Comparison of ENCODE assay signal across 9 mouse cellular contexts in the genomic region with DNA sequence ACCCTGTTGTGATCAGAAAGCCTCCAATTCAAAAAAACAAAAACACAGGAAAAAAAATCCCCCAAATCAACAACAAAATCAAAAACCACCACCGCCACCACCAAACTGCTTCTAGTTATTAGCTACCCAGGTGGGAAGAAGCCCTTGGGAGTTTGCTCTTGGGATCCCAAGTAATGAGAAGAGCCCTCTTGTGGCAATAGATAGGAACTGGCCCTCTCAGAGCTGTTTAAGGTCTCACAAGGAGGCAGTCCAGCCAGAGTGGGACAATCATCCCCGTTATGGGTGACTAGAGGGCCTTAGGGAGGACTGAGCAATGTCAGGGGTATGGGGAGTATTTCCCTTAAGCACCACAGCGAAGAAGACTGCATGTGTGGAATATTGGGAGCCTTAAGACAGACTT. TPM values are rescaled to one million over a fixed set of nuclear protein-coding genes. Genes with fewer than 3 reads are reported as not detected.
DNase-seq lines count a peak whose midpoint lies in the region; ATAC-seq and TF ChIP-seq lines count a peak whose summit lies in the region.
"Had no signal": no experiment of that assay in that cellular context is flagged by ENCODE, and none has a peak within 500 bp of the region (broad histone marks: within the 10 kb centered on the region; RNA-seq: fewer than 3 reads in every experiment).

No protein-coding gene starts in this region.

- peak; percentile 39; the same call in 1 of the 2 replicates for TF ChIP-seq CTCF in liver, adult 2 months (IDR thresholded peaks at IDR 0.05; ENCODE audit: low read depth, low read length)

- peak; percentile 43 for DNase-seq in CD4-positive, CD25-positive, alpha-beta regulatory T cell, adult 2 months (ENCODE audit: low read depth, low spot score)
- DNase-seq in liver, adult 2 months (ENCODE audit: extremely low read depth, low read depth, low spot score), result peak; percentile 38
- DNase-seq in liver, result no peak
- DNase-seq in c-Kit-positive CD71-negative TER-119-negative erythroid progenitor cells, embryonic 14.5 days (ENCODE audit: low read depth), result peak; percentile 30
- peak; percentile 75 for DNase-seq in heart, embryonic 10.5 days (ENCODE audit: low spot score)
- DNase-seq in lung, postnatal 10 days, result peak; percentile 78
- DNase-seq in urinary bladder, postnatal 4 days (ENCODE audit: low spot score in 2 of 2), result no peak

- no peak overlapping the region for H3K27ac ChIP-seq in liver, adult 2 months (replicated peaks; ENCODE audit: insufficient read depth, low read depth, low read length)
- H3K27ac ChIP-seq in heart, embryonic 10.5 days, result no peak overlapping the region
- H3K27ac ChIP-seq: hindbrain, embryonic 15.5 days had no signal

- H3K27me3 ChIP-seq in liver, adult 2 months (ENCODE audit: control insufficient read depth, insufficient read depth, low read length), result no peaks in the 10 kb centered on the region
- H3K27me3 ChIP-seq in heart, embryonic 10.5 days (ENCODE audit: insufficient read depth, poor library complexity, severe bottlenecking), result peaks cover 10% of the 10 kb centered on the region; the same call in 1 of the 2 replicates
- H3K27me3 ChIP-seq: hindbrain, embryonic 15.5 days had no signal

- no peak overlapping the region for H3K4me3 ChIP-seq in liver, adult 2 months (ENCODE audit: insufficient read depth, low read depth, low read length)
- H3K4me3 ChIP-seq in heart, embryonic 10.5 days, result no peak overlapping the region
- H3K4me3 ChIP-seq: hindbrain, embryonic 15.5 days had no signal

- H3K36me3 ChIP-seq in liver, adult 2 months (ENCODE audit: control insufficient read depth, insufficient read depth, low read length), result no peaks in the 10 kb centered on the region
- H3K36me3 ChIP-seq in heart, embryonic 10.5 days, result no peaks in the 10 kb centered on the region
- H3K36me3 ChIP-seq: hindbrain, embryonic 15.5 days had no signal

- H3K79me2 ChIP-seq in liver, adult 2 months (ENCODE audit: control insufficient read depth, insufficient read depth, low read length), result no peaks in the 10 kb centered on the region

- ATAC-seq in CD4-positive, CD25-positive, alpha-beta regulatory T cell, adult 4 months, result no peak

- H3K9me3 ChIP-seq in heart, embryonic 10.5 days, result no peaks in the 10 kb centered on the region
- H3K9me3 ChIP-seq: hindbrain, embryonic 15.5 days had no signal

- H3K9ac ChIP-seq in liver, adult 2 months (ENCODE audit: low read depth, low read length), result no peak overlapping the region
- H3K9ac ChIP-seq: hindbrain, embryonic 15.5 days had no signal

- TF ChIP-seq POLR2A in liver, adult 2 months (IDR thresholded peaks at IDR 0.05; ENCODE audit: extremely low read depth, insufficient read depth, low read length), result no peak

- 43% methylated on average over 3 of the region's 3 CpGs for WGBS in liver, adult 2 months
- WGBS in heart, embryonic 10.5 days, result 26% methylated on average over 3 of the region's 3 CpGs

- no peaks in the 10 kb centered on the region for H3K4me1 ChIP-seq in liver, adult 2 months (ENCODE audit: control insufficient read depth, insufficient read depth, low read length)
- H3K4me1 ChIP-seq in heart, embryonic 10.5 days, result peaks cover 10% of the 10 kb centered on the region
- H3K4me1 ChIP-seq: hindbrain, embryonic 15.5 days had no signal

RNA-seq across cellular contexts. Expression of a gene that starts 15.6 kb away (rescaled TPM):
- not detected for polyA plus RNA-seq in CD4-positive, CD25-positive, alpha-beta regulatory T cell, adult 4 months (2017; shearing (Covaris generic))
- not detected in 2 replicates for total RNA-seq in liver, adult 2 months (2014; rRNA removed)
- not detected in 2 replicates for polyA plus RNA-seq in liver, adult 2 months (2012; rRNA removed)
- polyA plus RNA-seq in heart, embryonic 10.5 days (2016; fragmentation: Nextera tagmentation; extraction: Ambion mirVana), result not detected in 2 replicates
- polyA plus RNA-seq: hindbrain, embryonic 15.5 days had no signal

RNA-seq across cellular contexts. Expression of a gene that starts 15.6 kb away (rescaled TPM):
- polyA plus RNA-seq in CD4-positive, CD25-positive, alpha-beta regulatory T cell, adult 4 months (2017; shearing (Covaris generic)), result not detected
- not detected in 2 replicates for total RNA-seq in liver, adult 2 months (2014; rRNA removed)
- polyA plus RNA-seq in liver, adult 2 months (2012; rRNA removed), result not detected in 2 replicates
- 0.09 TPM in 1 of 2 replicates, not detected in the other for polyA plus RNA-seq in heart, embryonic 10.5 days (2016; fragmentation: Nextera tagmentation; extraction: Ambion mirVana)

RNA-seq across cellular contexts. Expression of a gene that starts 24.7 kb away (rescaled TPM):
- not detected for polyA plus RNA-seq in CD4-positive, CD25-positive, alpha-beta regulatory T cell, adult 4 months (2017; shearing (Covaris generic))
- under 0.01 and 0.13 TPM in 2 replicates for total RNA-seq in liver, adult 2 months (2014; rRNA removed)
- polyA plus RNA-seq in liver, adult 2 months (2012; rRNA removed), result 0.09 TPM in 1 of 2 replicates, not detected in the other
- 0.12 and 0.44 TPM in 2 replicates for polyA plus RNA-seq in heart, embryonic 10.5 days (2016; fragmentation: Nextera tagmentation; extraction: Ambion mirVana)

RNA-seq across cellular contexts. Expression of a gene that starts 49.1 kb away (rescaled TPM):
- under 1 TPM in 1 of 2 experiments, not detected in 1; 0.16 TPM for polyA plus RNA-seq in CD4-positive, CD25-positive, alpha-beta regulatory T cell, adult 4 months (2017; shearing (Covaris generic))
- total RNA-seq in liver, adult 2 months (2014; rRNA removed), result under 0.01 and 0.20 TPM in 2 replicates
- polyA plus RNA-seq in liver, adult 2 months (2012; rRNA removed), result 0.15 and 0.53 TPM in 2 replicates
- polyA plus RNA-seq in heart, embryonic 10.5 days (2016; fragmentation: Nextera tagmentation; extraction: Ambion mirVana), result 1.8 and 2.4 TPM in 2 replicates

RNA-seq across cellular contexts. Expression of a gene that starts 50.0 kb away (rescaled TPM):
- 1 to 10 TPM; 2.3 to 5.3 TPM for polyA plus RNA-seq in CD4-positive, CD25-positive, alpha-beta regulatory T cell, adult 4 months (2017; shearing (Covaris generic))
- total RNA-seq in liver, adult 2 months (2014; rRNA removed), result 1.7 and 1.9 TPM in 2 replicates
- 3.2 and 7.8 TPM in 2 replicates for polyA plus RNA-seq in liver, adult 2 months (2012; rRNA removed)
- 2.1 and 3.0 TPM in 2 replicates for polyA plus RNA-seq in heart, embryonic 10.5 days (2016; fragmentation: Nextera tagmentation; extraction: Ambion mirVana)

Comparison
In these comparisons a context has a peak if more than half of its experiments do, and no peak if none do; other contexts are left out.
1. DNase-seq: peak in CD4-positive, CD25-positive, alpha-beta regulatory T cell, adult 2 months (single experiment), liver, adult 2 months (single experiment), c-Kit-positive CD71-negative TER-119-negative erythroid progenitor cells, embryonic 14.5 days (single experiment), heart, embryonic 10.5 days (single experiment) and lung, postnatal 10 days (single experiment); none in liver (single experiment) and urinary bladder, postnatal 4 days (0 of 2).